Mouse (Mus musculus) effector memory CD4-positive, alpha-beta T cell, adult 5 months (primary cell): ENCODE results near the gene Setd1b. TPM values are rescaled to one million over a fixed set of nuclear protein-coding genes. Genes with fewer than 3 reads are reported as not detected.

ENCODE experiments used
- polyA plus RNA-seq: library from polyadenylated mRNA; unstranded; fragments of 100-300 nt; shearing (Covaris generic); gene quantifications from one replicate; pipeline ENCODE4 v1.2.1, GENCODE M21; 2017

The Setd1b gene
- polyA plus RNA-seq = 7.5 TPM

DNA sequence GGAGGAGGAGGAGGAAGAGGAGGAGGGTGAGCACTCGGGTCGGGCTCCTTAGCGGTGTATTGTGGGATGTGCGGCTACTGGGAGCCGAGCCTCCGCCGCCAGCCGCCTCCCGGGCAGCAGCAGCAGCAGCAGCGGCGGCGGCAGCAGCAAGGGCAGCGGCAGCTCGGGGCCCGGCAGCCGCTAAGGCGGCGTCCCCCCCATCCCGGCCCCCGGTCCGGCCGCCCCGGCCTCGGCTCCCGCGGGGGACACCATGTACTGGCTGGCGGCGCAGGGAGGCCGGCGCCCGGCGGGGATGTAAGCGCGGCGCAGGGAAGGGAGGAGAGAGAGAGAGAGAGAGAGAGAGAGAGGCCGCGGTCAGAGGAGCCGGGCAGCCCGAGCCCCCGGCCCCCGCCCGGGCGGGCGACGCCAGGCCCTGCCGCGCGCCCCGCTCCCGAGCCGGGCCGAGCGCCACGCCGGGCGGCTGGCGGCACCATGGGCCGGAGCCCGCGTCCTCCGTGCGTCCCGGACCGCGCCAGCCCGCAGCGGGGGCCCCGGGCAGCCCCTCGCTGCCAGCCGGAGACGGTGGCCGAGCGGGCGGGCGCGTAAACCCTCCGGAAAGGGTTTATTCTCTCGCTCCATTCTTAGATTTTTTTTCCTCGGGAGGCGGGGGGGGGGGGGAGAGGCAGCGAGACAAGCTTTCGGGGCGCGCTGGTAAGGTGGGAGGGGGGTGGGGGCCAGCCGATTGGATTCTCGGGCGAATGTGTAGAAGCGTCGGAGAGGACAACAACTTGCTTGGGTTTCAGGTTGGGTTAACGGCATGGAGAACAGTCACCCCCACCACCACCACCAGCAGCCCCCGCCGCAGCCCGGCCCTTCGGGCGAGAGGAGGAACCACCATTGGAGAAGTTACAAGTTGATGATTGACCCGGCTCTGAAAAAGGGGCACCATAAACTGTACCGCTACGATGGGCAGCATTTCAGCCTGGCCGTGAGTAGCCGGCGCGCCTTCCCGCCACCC lies at the start of gene Setd1b:
Setd1b (plus strand) TSS at position 33 of the 997 bp plus-strand sequence.

DNA sequence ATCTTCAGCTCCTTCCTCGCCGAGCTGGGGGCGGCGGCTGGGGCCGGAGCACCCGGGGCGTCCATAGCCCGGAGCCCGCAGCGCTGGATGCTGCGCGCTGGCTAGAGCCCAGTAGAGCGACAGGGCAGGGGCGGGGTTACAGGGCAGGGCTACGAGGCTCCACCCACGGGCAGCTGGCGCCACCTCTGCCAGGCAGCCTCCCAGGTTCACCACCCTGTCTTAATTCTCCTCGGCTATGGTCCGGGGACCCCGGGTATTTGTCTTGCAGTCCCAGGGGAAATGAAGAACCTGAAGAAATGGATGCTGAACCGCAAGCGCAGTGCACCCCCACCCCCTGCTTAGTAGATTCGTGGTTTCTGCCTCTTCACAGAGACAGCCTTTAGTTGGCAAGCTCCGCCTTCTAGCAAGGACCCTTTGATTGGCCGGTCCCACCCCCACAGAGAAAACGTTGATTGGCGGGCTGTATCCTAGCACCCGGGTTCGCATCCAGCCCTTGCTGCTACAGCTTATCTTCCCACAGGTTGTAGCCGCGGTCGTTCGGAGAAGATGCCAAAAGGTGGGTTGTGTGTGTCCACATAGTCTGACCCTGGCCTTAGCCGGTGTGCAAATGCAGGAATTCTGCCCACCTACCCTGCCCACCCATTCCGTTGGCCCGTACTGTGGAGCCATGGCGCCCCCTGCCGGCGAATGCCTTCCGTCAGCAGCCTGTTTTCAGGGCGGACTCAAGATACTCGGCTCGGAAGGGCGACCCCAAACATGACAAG lies 9.5 kb upstream of the Setd1b start, which contains the start of gene Rhof:
Rhof (minus strand) TSS at position 385 of the 764 bp plus-strand sequence.

DNA sequence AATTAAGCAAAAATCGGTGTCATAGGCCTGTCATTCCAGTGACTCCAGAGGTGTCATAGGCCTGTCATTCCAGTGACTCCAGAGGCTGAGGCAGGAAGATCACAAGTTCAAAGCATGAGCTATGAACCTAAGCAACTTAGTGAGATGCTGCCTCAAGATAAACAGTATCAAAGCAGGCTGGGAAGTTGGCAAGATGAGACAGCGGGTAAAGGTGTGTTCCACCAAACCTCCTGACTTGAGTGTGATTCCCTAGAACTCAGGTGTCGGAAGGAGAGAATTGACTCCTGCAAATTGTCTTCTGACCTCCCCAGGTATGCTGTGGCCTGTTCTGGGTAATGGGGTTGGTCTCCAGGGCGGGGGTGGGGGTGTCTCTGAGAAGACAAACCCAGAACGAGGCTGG lies 27.3 kb downstream of the Setd1b start, which contains the start of gene Psmd9:
Psmd9 (plus strand) TSS at position 130 of the 400 bp plus-strand sequence.

DNA sequence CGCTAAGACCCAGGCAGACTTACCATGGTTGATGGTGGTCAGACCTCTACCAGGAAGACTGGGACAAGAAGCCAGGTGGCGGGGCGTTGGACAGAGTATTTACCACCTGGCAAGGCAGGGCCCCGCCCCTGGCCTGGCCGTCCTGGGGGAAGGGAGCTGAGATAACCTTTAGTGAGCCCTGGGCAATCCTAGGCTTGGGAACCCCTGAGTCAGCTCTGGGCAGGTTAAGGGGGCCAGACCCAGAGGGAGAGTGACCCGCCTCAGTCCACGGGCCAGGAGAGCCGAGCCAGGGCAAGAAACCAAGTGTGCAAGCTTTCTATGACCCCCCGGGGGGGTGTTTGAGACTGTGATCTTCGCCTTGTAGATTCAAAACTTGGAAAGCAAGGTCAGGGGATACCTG lies 40.7 kb downstream of the Setd1b start, which contains the start of gene Hpd:
Hpd (minus strand) TSS at position 77 of the 400 bp plus-strand sequence.

Other genes starting within 250 kb of the Setd1b start
- 110 TPM for gene Kdm2b, start 152.4 kb upstream of the Setd1b start, polyA plus RNA-seq
- gene Orai1, start 127.1 kb upstream of the Setd1b start, polyA plus RNA-seq = 499 TPM
- gene Morn3, start 95.2 kb upstream of the Setd1b start, polyA plus RNA-seq = 2.2 TPM
- gene Tmem120b, start 73.8 kb upstream of the Setd1b start, polyA plus RNA-seq = 3.2 TPM
- gene Rhof, start 9.5 kb upstream of the Setd1b start, polyA plus RNA-seq = 98.0 TPM
- 35.2 TPM for gene Psmd9, start 27.2 kb downstream of the Setd1b start, polyA plus RNA-seq
- not detected for gene Hpd, start 40.5 kb downstream of the Setd1b start, polyA plus RNA-seq
- gene Wdr66, start 109.9 kb downstream of the Setd1b start, polyA plus RNA-seq = 0.61 TPM
- 6.4 TPM for gene Bcl7a, start 201.6 kb downstream of the Setd1b start, polyA plus RNA-seq